Mouse (Mus musculus): ENCODE measurements around the gene Gsdma3.

The Gsdma3 gene

GRCm38 (mm10) chr11:98595955-98596354, 30.2 kb upstream of the Gsdma3 start:
- WGBS = 79% methylated on average over 3 of the region's 3 CpGs

- WGBS = 29% methylated on average over 6 of the region's 6 CpGs
These were observed 28.8 kb upstream of the Gsdma3 start for GRCm38 (mm10) chr11:98597363-98597762.

- 89% methylated on average over 8 of the region's 8 CpGs for WGBS
These were observed 28.2 kb upstream of the Gsdma3 start, which contains the start of gene Lrrc3c for GRCm38 (mm10) chr11:98597991-98598390. Lrrc3c (plus strand) TSS chr11:98598291.

DNA sequence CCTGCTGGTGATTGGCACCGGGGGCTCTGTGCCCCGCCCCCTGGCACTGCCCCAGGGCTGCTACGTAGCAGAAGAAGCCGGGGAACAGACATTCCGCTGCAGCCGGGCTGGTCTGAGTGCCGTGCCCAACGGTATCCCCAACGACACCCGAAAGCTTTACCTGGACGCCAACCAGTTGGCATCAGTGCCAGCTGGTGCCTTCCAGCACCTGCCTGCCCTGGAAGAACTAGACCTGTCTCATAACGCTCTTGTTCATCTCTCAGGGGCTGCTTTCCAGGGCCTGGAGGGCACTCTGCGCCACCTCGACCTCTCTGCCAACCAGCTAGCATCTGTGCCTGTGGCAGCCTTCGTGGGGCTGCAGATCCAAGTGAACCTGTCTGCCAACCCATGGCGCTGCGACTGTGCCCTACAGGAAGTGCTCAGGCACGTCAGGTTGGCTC, 27.3 kb upstream of the Gsdma3 start:
- WGBS = 27% methylated on average over 18 of the region's 18 CpGs

- WGBS = 33% methylated on average over 18 of the region's 18 CpGs
These were observed 26.9 kb upstream of the Gsdma3 start for GRCm38 (mm10) chr11:98599291-98599690.

DNA sequence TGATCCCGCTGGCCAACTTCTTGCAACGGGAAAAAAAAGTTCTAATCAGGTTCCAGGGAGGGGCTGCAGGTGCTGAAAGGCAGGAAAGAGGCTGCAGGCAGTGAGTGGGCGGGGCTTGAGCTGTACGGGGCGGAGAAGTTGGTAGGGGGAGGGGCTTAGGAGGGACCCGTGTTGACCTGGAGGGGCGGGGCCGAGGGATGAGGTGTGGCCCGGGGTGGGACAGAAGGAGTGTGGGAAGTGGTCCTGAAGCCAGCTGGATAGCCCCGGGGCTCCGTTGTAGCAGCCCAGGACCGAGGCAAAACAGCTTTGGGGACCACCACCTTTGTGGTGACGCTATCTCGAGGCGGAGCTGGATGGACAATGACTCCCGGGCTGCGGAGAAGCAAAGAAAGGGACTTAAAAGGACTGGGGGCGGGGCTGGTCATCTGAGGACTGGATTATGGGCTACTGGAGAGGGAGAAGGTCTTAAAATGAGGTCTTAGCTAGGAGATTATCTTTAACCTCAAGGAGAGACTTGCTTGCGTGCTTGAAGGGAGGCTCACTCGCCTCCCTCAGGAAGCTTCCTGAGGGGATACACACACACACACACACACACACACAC, 24.0 kb upstream of the Gsdma3 start:
- WGBS = 6% methylated on average over 20 of the region's 20 CpGs

- WGBS = 88% methylated on average over 2 of the region's 2 CpGs
These were observed 22.2 kb upstream of the Gsdma3 start for GRCm38 (mm10) chr11:98603953-98604352.

- 80% methylated on average over 6 of the region's 6 CpGs for WGBS
These were observed 21.2 kb upstream of the Gsdma3 start for GRCm38 (mm10) chr11:98604911-98605310.

DNA sequence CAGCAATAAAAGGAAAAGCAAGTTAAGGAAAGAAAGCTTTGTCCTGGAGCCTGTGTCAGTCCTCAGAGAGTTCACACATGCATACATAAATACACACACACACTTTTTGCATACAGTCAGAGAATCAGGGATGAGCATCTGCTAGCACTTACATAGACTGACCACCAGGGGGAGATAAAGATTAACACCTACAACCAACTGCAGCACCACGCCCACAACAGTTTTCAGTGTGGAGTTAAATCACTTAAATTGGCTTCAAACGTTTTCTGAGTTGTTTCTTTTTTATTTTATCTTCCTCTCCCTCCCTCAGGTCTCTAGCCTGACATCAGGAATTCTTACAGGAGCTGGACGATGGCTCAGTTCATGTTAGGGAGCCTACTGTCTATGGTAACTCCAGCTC, 19.4 kb upstream of the Gsdma3 start:
- 3% methylated on average over 3 of the region's 3 CpGs for WGBS

DNA sequence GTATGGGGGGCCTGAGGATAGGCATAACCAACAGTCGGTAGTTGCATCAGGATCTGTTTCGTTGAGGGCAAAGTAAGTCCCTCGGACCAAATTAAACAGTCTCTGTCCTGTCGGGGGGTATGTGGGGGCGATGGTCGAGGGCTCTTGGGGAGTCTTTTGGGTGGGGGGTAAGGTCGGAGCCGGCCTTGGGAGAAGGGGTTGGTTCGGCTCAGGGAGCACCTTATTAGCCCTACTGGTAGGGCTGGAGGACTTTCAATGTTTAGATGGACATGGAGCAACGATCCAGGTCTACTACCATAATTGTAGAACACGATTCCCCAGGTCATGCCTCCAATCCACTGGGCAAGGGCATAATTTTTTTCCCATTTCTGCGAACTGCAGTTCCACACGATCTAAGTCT, 5.4 kb upstream of the Gsdma3 start:
- WGBS = 93% methylated on average over 13 of the region's 13 CpGs

DNA sequence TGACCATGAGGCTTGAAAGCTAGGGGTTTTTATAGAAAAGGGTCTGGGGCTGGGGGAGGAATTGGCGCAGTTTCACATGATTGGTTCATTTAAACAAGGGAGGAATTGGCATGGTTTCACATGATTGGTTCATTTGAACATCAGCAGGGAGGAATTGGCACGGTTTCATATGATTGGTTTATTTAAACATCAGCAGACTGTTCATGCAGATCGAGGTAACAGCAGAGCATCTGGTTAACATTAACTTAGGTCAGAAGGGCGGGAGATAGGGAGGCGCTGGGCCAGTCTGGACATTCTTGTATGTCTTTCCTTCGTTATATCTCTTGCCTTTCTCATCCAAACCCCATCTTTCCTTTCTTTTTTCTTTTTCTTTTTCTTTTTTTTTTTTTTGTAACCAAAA, 2.2 kb upstream of the Gsdma3 start:
- WGBS = 84% methylated on average over 6 of the region's 6 CpGs

- WGBS = 64% methylated on average over 2 of the region's 2 CpGs
These were observed 1.8 kb upstream of the Gsdma3 start for GRCm38 (mm10) chr11:98624381-98624780.

- WGBS = 62% methylated on average over 3 of the region's 3 CpGs
These were observed 2.5 kb downstream of the Gsdma3 start for GRCm38 (mm10) chr11:98628706-98629105.

DNA sequence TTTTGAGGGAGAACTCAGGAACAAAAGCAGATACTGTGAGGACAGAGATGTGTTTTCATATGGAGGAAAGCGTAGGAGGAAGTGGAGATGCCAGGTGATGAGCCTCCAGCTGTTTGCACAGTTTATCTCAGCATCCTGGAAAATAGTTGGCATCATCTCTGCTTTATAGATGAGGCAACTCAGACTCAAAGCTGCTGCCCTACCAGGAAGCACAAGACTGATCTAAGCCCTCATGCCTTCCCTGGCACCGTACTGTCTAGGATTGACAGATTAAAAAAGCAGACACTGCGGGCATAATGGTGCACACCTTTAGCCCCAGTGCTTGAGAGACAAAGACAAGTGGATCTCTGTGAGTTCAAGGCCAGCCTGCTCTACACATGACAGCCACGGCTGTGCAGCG, 4.5 kb downstream of the Gsdma3 start:
- 85% methylated on average over 5 of the region's 5 CpGs for WGBS

DNA sequence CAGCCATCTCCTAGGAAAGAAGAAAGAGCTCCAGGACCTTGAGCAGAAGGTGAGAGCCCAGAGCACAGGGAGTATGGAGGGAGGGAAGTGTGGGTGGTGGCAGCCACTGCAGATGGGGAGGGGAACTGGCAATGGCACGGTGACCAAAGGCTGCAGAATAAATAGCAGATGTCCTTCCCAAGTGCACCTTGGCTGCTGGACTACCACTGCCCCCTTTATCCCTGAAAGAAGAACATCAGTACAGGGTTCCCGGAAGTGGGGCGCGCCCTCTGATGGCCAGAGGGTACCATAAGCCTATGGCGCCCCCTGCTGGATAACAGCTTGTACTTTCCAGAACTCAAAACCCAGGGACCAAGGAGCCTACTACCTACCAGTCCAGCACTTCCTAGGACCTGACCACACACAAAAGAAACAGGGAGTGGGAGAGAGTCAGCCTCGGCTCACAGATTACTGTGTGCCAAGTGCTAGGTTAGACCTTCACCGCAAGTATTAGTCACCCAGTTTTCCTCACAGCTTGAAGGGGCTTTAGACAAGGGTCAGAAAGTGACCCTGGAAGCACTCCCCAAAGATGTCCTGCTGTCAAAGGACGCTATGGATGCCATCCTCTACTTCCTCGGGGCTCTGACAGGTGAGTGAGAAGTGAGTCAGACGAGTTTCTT, 9.3 kb downstream of the Gsdma3 start:
- 34% methylated on average over 10 of the region's 10 CpGs for WGBS

GRCm38 (mm10) chr11:98637501-98637900, 11.3 kb downstream of the Gsdma3 start:
- 81% methylated on average over 1 of the region's 1 CpGs for WGBS

DNA sequence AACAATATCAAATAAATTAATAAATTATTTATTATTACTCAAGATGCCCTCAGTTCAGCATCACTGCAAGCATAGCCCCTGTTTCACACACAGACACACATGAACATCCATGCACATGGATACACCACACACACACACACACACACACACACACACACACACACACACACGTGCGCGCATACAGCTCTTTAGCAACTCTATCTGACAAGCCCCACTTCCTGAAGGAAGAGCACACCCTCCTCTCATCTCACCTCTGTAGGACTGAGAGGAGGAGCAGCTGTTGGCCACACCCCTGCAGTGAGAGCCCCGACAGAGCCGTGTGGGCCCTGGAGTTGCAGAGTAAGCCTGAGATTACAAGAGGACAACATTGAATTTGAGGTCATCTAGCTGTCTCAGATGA, 13.9 kb downstream of the Gsdma3 start:
- WGBS = 71% methylated on average over 5 of the region's 5 CpGs

GRCm38 (mm10) chr11:98644757-98645156, 18.6 kb downstream of the Gsdma3 start:
- WGBS = 91% methylated on average over 3 of the region's 3 CpGs

DNA sequence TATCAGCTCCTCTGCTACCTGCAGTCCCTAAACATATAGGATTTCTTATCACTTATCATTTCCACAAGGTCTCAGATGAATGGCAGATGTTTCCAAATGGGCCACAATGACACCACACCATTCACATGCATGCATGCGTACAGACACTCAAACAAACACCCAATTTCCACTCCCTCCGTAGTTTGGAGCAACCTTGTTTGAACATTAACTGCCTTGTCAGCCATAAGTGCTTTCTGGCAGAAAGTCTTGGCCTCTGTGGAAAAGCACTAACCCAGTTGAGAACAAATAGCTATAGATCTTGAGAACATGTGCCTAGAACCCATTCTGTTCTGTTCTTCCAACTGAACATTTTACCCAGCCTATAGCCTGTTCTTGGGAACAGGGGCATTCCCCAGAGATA, 19.8 kb downstream of the Gsdma3 start:
- WGBS = 86% methylated on average over 2 of the region's 2 CpGs

GRCm38 (mm10) chr11:98646459-98646858, 20.3 kb downstream of the Gsdma3 start, which contains the start of gene Gsdma2:
Gsdma2 (plus strand) TSS chr11:98646759.
- 72% methylated on average over 2 of the region's 2 CpGs for WGBS

DNA sequence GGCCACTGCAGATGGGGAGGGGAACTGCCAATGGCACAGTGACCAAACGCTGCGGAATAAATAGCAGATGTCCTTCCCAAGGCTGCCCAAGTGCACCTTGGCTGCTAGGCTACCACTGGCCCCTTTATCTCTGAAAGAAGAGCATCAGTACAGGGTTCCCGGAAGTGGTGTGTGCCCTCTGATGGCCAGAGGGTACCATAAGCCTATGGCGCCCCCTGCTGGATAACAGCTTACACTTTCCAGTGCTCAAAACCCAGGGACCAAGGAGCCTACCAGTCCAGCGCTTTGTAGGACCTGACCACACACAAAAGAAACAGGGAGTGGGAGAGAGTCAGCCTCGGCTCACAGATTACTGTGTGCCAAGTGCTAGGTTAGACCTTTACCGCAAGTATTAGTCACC, 28.9 kb downstream of the Gsdma3 start:
- WGBS = 21% methylated on average over 7 of the region's 7 CpGs

GRCm38 (mm10) chr11:98660517-98660916, 34.4 kb downstream of the Gsdma3 start:
- 4% methylated on average over 6 of the region's 6 CpGs for WGBS

DNA sequence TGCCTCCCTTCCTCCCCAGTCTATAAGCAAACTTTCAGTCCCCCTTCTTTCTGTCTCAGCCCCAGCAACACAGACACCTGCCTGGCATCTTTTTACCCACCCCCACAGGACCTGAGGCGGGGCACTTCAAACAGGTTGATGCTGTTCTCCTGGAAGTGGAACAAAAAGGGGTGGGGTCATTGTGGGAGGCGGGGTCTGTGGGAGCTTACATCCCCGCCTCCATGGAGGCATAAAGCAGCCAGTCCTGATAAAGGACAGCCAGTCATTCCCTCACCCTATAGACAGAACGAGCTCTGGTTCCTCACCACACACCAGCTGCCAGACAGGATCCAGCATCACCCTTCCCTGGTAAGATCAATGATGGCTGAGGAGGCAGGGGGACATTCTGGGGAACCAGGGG, 37.9 kb downstream of the Gsdma3 start, which contains the start of gene Gsdma:
Gene Gsdma, plus strand, starts transcription at position 261 of the 400 bp plus-strand sequence.
- 46% methylated on average over 4 of the region's 4 CpGs for WGBS
